Mouse (Mus musculus): ENCODE measurements around the gene Stk31. TPM values are rescaled to one million over a fixed set of nuclear protein-coding genes. Genes with fewer than 3 reads are reported as not detected.
"Not testable (repeated sequence)": the region's sequence is repeated elsewhere in the genome, so short reads cannot be mapped to it uniquely, and the experiment has no call there.

Gene Stk31
- total and polyA plus RNA-seq, 2 experiments from 2014 or later, result 0.31 TPM; not detected in 1

DNA sequence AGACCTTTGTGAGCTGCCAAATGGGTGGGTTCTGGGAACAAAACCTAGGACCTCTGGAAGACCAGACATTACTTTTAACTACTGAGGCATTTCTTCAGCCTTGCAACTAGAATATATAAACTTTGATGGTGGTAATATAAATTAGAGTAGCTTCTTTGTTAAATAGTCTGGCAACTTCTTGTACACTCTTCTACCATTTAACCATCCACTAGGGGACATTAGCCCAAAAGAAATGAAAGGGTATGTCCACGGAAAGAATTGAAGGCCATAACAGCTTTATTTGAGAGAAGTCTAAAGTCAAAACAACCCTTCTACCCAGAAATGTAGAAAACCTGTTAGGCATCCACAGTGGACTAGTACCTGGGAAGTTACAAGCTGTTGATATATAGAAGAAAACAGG lies 1.1 kb upstream of the Stk31 start:
- TF ChIP-seq EP300 (IDR thresholded peaks at IDR 0.05; ENCODE audit: low read depth), result no peak
- TF ChIP-seq CTCF (IDR thresholded peaks at IDR 0.05; ENCODE audit: low read depth), result no peak
- DNase-seq (ENCODE audit: low spot score) (no peak), ATAC-seq (ENCODE audit: insufficient read depth, low read depth) (no peak)
- 65% methylated on average over 1 of the region's 1 CpGs for WGBS
- Histone ChIP-seq H3K9ac (replicated peaks; ENCODE audit: low read depth, low read length) (no peak overlapping the region), H3K27ac (ENCODE audit: low read depth) (no peak overlapping the region), H3K9me3 (replicated peaks; ENCODE audit: control insufficient read depth, low read length) (no peaks in the 10 kb centered on the region), H3K4me1 (ENCODE audit: control insufficient read depth, insufficient read depth) (no peaks in the 10 kb centered on the region), H3K27me3 (ENCODE audit: control insufficient read depth, insufficient read depth, low read length) (no peaks in the 10 kb centered on the region), H3K4me2 (ENCODE audit: low read depth, low read length) (no peak overlapping the region), H3K36me3 (replicated peaks; ENCODE audit: control insufficient read depth, insufficient read depth, low read length) (no peaks in the 10 kb centered on the region), H3K4me3 (ENCODE audit: low read depth, low read length) (no peak overlapping the region)

DNA sequence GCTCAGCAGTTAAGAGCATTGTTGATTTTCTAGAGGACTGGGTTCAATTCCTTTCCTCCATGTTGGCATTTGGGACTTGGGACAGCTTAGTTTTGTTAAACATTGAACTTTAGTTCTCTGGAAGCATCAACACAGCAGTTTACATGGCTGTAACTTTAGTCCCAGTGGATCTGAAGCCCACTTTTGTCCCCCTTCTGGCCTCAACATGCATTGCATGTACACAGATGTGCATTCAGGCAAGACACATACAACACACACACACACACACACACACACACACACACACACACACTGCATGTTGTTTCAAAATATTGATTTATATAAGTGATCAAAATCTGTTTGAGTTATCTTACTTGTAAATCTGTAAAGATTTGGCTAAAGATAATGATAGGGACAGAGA lies 2.1 kb downstream of the Stk31 start:
- Histone ChIP-seq H3K9ac (replicated peaks; ENCODE audit: low read depth, low read length) (no peak overlapping the region), H3K27ac (ENCODE audit: low read depth) (no peak overlapping the region), H3K4me3 (ENCODE audit: low read depth, low read length) (no peak overlapping the region), H3K9me3 (replicated peaks; ENCODE audit: control insufficient read depth, low read length) (no peaks in the 10 kb centered on the region), H3K4me2 (ENCODE audit: low read depth, low read length) (no peak overlapping the region), H3K4me1 (ENCODE audit: control insufficient read depth, insufficient read depth) (no peaks in the 10 kb centered on the region), H3K27me3 (ENCODE audit: control insufficient read depth, insufficient read depth, low read length) (no peaks in the 10 kb centered on the region), H3K36me3 (replicated peaks; ENCODE audit: control insufficient read depth, insufficient read depth, low read length) (no peaks in the 10 kb centered on the region)
- TF ChIP-seq EP300 (IDR thresholded peaks at IDR 0.05; ENCODE audit: low read depth) (no peak), CTCF (IDR thresholded peaks at IDR 0.05; ENCODE audit: low read depth) (peak; percentile 62)
- DNase-seq (ENCODE audit: low spot score) (peak; percentile 19), ATAC-seq (ENCODE audit: insufficient read depth, low read depth) (no peak)

DNA sequence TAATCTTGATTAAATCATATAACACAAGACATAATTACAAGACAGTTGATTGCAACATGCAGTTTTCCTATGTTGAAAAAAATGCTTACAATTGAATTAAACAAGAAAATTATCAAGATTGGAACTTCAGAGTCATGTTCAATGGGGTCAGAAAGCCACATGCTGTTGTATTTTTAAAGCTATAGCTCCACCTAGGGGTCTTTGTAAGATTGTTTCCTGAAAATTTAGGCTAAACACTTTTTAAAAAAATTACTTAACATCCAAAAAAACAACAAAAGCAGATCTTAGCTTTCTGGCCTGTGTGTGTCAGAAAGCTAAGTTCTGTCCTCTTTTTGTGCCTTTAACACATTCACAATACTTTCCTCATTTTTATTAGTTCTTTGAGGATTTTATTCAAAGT lies 3.0 kb downstream of the Stk31 start:
- no peak overlapping the region for H3K4me3 ChIP-seq (ENCODE audit: low read depth, low read length)
- no peaks in the 10 kb centered on the region for H3K36me3 ChIP-seq (replicated peaks; ENCODE audit: control insufficient read depth, insufficient read depth, low read length)
- ATAC-seq (ENCODE audit: insufficient read depth, low read depth) (no peak), DNase-seq (ENCODE audit: low spot score) (peak; percentile 79)
- TF ChIP-seq EP300 (IDR thresholded peaks at IDR 0.05; ENCODE audit: low read depth) (no peak), CTCF (IDR thresholded peaks at IDR 0.05; ENCODE audit: low read depth) (peak; percentile 42)
- H3K27ac ChIP-seq (ENCODE audit: low read depth), result no peak overlapping the region
- no peaks in the 10 kb centered on the region for H3K9me3 ChIP-seq (replicated peaks; ENCODE audit: control insufficient read depth, low read length)
- no peaks in the 10 kb centered on the region for H3K27me3 ChIP-seq (ENCODE audit: control insufficient read depth, insufficient read depth, low read length)
- H3K9ac ChIP-seq (replicated peaks; ENCODE audit: low read depth, low read length), result no peak overlapping the region
- no peaks in the 10 kb centered on the region for H3K4me1 ChIP-seq (ENCODE audit: control insufficient read depth, insufficient read depth)
- no peak overlapping the region for H3K4me2 ChIP-seq (ENCODE audit: low read depth, low read length)

- no peak overlapping the region for H3K4me3 ChIP-seq (ENCODE audit: low read depth, low read length)
- no peak overlapping the region for H3K4me2 ChIP-seq (ENCODE audit: low read depth, low read length)
- H3K27me3 ChIP-seq (ENCODE audit: control insufficient read depth, insufficient read depth, low read length), result no peaks in the 10 kb centered on the region
- no peak for TF ChIP-seq CTCF (IDR thresholded peaks at IDR 0.05; ENCODE audit: low read depth)
- no peak for TF ChIP-seq EP300 (IDR thresholded peaks at IDR 0.05; ENCODE audit: low read depth)
- no peak overlapping the region for H3K27ac ChIP-seq (ENCODE audit: low read depth)
- no peaks in the 10 kb centered on the region for H3K9me3 ChIP-seq (replicated peaks; ENCODE audit: control insufficient read depth, low read length)
- ATAC-seq (ENCODE audit: insufficient read depth, low read depth) (no peak), DNase-seq (ENCODE audit: low spot score) (no peak)
- H3K36me3 ChIP-seq (replicated peaks; ENCODE audit: control insufficient read depth, insufficient read depth, low read length), result no peaks in the 10 kb centered on the region
- no peak overlapping the region for H3K9ac ChIP-seq (replicated peaks; ENCODE audit: low read depth, low read length)
- 86% methylated on average over 3 of the region's 3 CpGs for WGBS
- no peaks in the 10 kb centered on the region for H3K4me1 ChIP-seq (ENCODE audit: control insufficient read depth, insufficient read depth)
Observed at GRCm38 (mm10) chr6:49410830-49411229, 15.4 kb downstream of the Stk31 start.

- H3K9me3 ChIP-seq (replicated peaks; ENCODE audit: control insufficient read depth, low read length); H3K27me3 ChIP-seq (ENCODE audit: control insufficient read depth, insufficient read depth, low read length); H3K4me3 ChIP-seq (ENCODE audit: low read depth, low read length); H3K9ac ChIP-seq (replicated peaks; ENCODE audit: low read depth, low read length); H3K27ac ChIP-seq (ENCODE audit: low read depth); H3K4me2 ChIP-seq (ENCODE audit: low read depth, low read length); H3K4me1 ChIP-seq (ENCODE audit: control insufficient read depth, insufficient read depth); ATAC-seq (ENCODE audit: insufficient read depth, low read depth); H3K36me3 ChIP-seq (replicated peaks; ENCODE audit: control insufficient read depth, insufficient read depth, low read length); DNase-seq (ENCODE audit: low spot score): not testable (repeated sequence)
- 59% methylated on average over 2 of the region's 2 CpGs for WGBS
Observed at GRCm38 (mm10) chr6:49412967-49413366, 17.6 kb downstream of the Stk31 start.

DNA sequence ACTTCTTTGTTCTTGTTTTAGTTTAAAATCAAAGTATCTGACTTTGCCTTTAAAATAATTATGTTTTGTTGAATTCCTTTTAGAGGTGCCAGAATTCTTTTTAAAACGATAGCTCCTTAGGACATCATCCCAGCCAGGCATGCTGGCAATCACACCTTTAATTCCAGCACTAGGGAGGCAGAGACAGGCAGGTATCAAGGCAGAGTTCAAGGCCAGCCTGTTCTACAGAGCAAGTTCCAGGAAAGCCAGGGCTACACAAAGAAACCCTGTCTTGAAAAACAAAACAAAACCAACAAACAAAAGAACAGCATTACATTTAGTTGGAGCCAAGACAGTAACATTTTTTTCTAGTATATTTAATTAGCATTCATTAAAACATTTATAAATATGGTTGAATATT lies 20.6 kb downstream of the Stk31 start:
- H3K27ac ChIP-seq (ENCODE audit: low read depth), result no peak overlapping the region
- whole genome bisulfite sequencing, result 64% methylated on average over 1 of the region's 1 CpGs

More for the DNA sequence above, 20.6 kb downstream of the Stk31 start:
- no peaks in the 10 kb centered on the region for H3K9me3 ChIP-seq (replicated peaks; ENCODE audit: control insufficient read depth, low read length)
- DNase-seq (ENCODE audit: low spot score) (no peak), ATAC-seq (ENCODE audit: insufficient read depth, low read depth) (no peak)
- TF ChIP-seq EP300 (IDR thresholded peaks at IDR 0.05; ENCODE audit: low read depth), result no peak
- TF ChIP-seq CTCF (IDR thresholded peaks at IDR 0.05; ENCODE audit: low read depth), result no peak
- H3K4me1 ChIP-seq (ENCODE audit: control insufficient read depth, insufficient read depth), result no peaks in the 10 kb centered on the region
- no peak overlapping the region for H3K9ac ChIP-seq (replicated peaks; ENCODE audit: low read depth, low read length)
- H3K36me3 ChIP-seq (replicated peaks; ENCODE audit: control insufficient read depth, insufficient read depth, low read length), result no peaks in the 10 kb centered on the region
- H3K4me2 ChIP-seq (ENCODE audit: low read depth, low read length), result no peak overlapping the region
- H3K4me3 ChIP-seq (ENCODE audit: low read depth, low read length), result no peak overlapping the region
- no peaks in the 10 kb centered on the region for H3K27me3 ChIP-seq (ENCODE audit: control insufficient read depth, insufficient read depth, low read length)
